Mouse (Mus musculus) left cerebral cortex, adult 11 months (tissue): ENCODE measurements around the gene F3.

ENCODE experiments used
- DNase-seq: peaks from one replicate; pipeline ENCODE4 v3.0.0; 2022; ENCODE audit warnings: low spot score

The F3 gene

GRCm38 (mm10) chr3:121722971-121723844, at the start of gene F3:
Gene F3 (plus strand): TSS chr3:121723537.
- peak; percentile 45 for DNase-seq

GRCm38 (mm10) chr3:121678935-121679334, 44.4 kb upstream of the F3 start:
- DNase-seq: no peak

GRCm38 (mm10) chr3:121679443-121679842, 43.9 kb upstream of the F3 start:
- no peak for DNase-seq

- no peak for DNase-seq
These were observed 43.1 kb upstream of the F3 start for GRCm38 (mm10) chr3:121680187-121680586.

- no peak for DNase-seq
These were observed 40.6 kb upstream of the F3 start for GRCm38 (mm10) chr3:121682439-121683411.

- no peak for DNase-seq
These were observed 38.8 kb upstream of the F3 start for GRCm38 (mm10) chr3:121684552-121684951.

GRCm38 (mm10) chr3:121684963-121685362, 38.4 kb upstream of the F3 start:
- no peak for DNase-seq

- DNase-seq: no peak
These were observed 37.4 kb upstream of the F3 start for GRCm38 (mm10) chr3:121685985-121686384.

GRCm38 (mm10) chr3:121686408-121686911, 36.9 kb upstream of the F3 start:
- peak; percentile 43 for DNase-seq

GRCm38 (mm10) chr3:121687741-121688140, 35.6 kb upstream of the F3 start:
- no peak for DNase-seq

GRCm38 (mm10) chr3:121689029-121689428, 34.3 kb upstream of the F3 start:
- DNase-seq: no peak

- DNase-seq: no peak
These were observed 33.6 kb upstream of the F3 start for GRCm38 (mm10) chr3:121689697-121690096.

- DNase-seq: no peak
These were observed 30.2 kb upstream of the F3 start for GRCm38 (mm10) chr3:121693001-121693730.

GRCm38 (mm10) chr3:121693746-121694145, 29.6 kb upstream of the F3 start:
- no peak for DNase-seq

- no peak for DNase-seq
These were observed 26.2 kb upstream of the F3 start for GRCm38 (mm10) chr3:121697169-121697568.

- DNase-seq: no peak
These were observed 23.9 kb upstream of the F3 start for GRCm38 (mm10) chr3:121699401-121699800.

- no peak for DNase-seq
These were observed 23.5 kb upstream of the F3 start for GRCm38 (mm10) chr3:121699849-121700248.

- DNase-seq: no peak
These were observed 22.9 kb upstream of the F3 start for GRCm38 (mm10) chr3:121700364-121700952.

- DNase-seq: no peak
These were observed 20.0 kb upstream of the F3 start for GRCm38 (mm10) chr3:121703155-121703879.

- DNase-seq: no peak
These were observed 19.5 kb upstream of the F3 start for GRCm38 (mm10) chr3:121703880-121704243.

GRCm38 (mm10) chr3:121706087-121706486, 17.2 kb upstream of the F3 start:
- no peak for DNase-seq
